Mouse (Mus musculus): Measurements from ENCODE around the gene Coro1c.

Coro1c gene

DNA sequence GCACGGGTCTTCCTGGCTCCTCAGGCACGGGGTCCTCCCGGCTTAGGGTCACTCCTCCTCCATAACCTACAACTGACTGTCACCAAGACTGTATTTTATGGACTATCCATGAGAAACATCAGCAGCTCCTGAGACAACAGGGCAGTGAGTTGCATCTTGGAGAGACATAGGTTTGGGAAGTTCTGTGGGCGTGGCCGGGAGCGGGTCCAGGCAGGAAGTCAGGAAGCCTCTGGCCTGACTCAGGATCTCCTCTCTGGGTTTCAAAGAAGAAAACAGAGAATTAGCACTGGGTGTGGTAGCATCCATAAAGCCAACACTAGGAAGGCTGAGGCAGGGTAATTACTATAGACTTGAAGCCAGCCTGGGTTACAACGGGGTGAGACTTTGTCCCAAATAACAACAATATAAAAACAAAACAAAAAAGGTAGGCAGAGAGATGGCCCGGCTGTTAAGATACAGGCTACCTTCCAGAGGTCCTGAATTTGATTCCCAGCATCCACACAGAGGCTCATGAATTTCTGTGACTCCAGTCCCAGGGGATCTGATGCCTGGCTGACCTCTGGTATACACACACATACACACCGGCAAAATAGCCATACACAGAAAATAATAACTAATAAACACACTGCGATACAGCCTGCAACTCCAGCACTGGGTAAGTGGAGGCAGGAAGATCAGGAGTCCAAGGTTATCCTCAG, 21.5 kb upstream of the Coro1c start:
- in situ Hi-C loops (cut with MseI, MboI), result loop anchor here in 1 of 2 experiments (10.0 kb wide), 1 partner anchor 75 kb away; no protein-coding TSS in a partner anchor

- in situ Hi-C loops (cut with MseI, MboI), result no loop called here
Observed at GRCm38 (mm10) chr5:113929526-113929925, 21.0 kb upstream of the Coro1c start.

- in situ Hi-C loops (cut with MseI, MboI), result no loop called here
Observed at GRCm38 (mm10) chr5:113924608-113925007, 16.1 kb upstream of the Coro1c start.

GRCm38 (mm10) chr5:113921310-113922166, 13.0 kb upstream of the Coro1c start:
- in situ Hi-C loops (cut with MseI, MboI), result no loop called here

DNA sequence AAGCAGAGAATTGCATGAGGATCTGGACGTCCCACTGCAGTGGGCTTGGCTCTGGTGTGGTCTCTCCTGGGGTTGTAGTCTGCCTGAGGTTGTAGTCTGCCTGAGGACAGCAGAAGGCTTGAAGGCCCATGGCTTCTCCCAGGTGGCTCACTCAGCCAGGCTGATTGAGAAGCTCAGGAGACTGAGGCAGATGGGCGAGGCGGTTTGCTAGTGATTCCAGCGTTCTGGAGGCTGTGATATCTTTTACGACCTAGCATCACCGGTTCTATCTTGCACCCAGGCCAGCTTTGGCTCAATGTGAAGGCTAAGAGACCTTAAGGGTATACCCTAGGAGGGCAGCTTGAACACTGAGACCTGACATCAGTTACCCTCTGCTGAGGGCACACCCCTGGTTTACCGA, 10.5 kb upstream of the Coro1c start:
- in situ Hi-C loops (cut with MseI, MboI), result no loop called here

DNA sequence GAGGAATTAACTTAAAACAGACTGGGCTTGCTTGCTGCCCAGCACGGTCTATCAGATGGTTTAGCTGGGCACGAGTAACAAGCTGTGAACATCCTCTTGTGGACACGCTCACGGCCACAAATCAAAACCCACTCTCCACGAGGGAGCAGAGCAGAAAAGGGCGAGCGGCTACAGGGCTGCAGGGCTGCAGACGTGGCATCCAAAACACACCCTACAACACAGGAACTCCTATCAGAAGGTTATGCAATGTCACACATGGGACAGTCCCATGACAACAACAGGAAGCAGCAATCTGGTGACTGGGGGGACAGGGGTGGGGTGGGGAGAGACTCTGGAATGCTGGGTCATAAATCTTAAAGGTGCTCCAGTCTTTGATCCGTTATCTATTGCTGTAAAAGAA, 10.1 kb upstream of the Coro1c start:
- in situ Hi-C loops (cut with MseI, MboI), result no loop called here

DNA sequence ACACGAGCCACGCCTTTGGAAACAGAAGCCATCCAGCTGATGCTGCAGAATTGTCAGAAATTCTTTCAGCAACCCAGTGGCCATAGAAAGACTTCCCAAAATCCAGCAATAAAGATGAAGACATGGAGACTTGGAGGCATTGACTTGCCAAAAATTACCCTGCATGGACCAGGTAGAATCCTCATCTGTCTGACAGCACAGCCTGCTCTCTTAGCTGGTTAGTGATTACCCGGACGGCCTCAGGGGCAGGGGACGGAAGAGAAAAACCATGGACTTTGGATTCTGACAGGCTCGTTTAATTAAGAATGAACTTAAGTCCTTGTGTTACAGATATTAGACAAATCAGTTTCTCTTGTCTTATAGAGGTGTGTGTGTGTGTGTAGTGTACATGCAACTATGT, 2.1 kb upstream of the Coro1c start:
- in situ Hi-C loops (cut with MseI, MboI), result no loop called here

DNA sequence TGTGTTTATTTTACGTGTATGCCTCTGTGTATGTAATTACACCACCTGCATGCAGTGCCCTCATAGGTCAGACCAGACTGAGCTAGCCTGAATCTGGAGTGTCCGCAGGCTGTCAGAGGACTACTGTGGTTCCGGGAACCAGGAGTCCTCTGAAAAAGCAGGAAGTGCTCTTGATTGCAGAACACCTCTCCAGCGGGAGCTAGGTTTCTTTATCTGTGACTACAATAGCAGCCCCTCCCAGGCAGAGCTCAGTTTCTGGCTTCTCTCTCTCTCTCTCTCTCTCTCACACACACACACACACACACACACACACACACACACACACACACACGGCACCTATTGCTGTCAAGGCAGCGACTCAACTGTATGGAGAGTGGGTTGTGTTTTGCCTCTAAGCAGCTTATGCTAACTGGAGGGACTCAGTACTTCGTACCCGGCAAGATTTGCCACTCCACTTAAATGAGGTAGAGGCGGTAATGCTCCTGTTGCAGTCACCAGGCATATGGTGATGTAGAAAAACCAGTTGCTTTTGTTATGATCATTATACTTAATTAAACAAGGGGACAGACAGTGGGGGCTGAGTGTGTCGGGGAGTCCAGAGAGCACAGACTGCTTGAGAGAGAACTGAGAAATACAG, 1.6 kb upstream of the Coro1c start:
- in situ Hi-C loops (cut with MseI, MboI), result no loop called here

DNA sequence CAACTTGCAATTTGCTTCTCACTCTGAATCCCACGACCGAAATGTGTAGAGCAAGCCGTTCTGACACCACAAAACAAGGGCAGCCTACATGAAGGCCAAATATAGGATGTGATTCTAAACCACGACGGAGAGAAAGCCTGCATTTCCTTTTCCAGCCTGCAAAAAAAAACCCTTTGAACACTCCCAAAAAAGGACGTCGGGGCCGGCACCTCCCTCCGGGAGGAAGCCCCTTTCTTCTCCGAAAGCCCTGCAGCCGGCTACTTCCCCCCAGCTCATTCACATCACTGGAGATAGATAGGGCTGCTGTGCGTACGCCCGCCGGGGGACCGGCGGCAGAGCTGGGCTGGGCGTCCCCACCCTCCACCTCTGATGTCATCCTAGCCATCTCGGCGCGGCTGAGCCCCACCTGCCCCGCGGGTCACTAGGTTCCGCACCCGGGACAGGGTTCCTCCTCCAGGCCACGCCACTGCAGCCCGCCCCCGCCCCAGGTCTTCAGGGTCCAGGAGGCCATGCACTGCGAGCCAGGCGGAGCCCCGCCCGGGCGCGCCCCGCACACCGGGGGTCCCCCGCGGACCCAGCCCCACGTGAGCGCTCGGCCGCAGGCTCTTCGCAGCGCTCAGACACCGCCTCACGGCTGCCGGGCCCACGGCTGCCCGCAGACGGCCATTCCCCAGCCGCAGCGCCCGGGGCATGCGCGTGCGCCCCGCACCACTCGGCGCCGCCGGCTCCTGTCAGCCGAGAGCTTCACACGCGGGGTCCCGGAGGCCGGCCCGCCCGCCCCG, 581 bp downstream of the Coro1c start:
- in situ Hi-C loops (cut with MseI, MboI), result no loop called here

- in situ Hi-C loops (cut with MseI, MboI), result no loop called here
Observed at GRCm38 (mm10) chr5:113906958-113907735, 1.4 kb downstream of the Coro1c start.

DNA sequence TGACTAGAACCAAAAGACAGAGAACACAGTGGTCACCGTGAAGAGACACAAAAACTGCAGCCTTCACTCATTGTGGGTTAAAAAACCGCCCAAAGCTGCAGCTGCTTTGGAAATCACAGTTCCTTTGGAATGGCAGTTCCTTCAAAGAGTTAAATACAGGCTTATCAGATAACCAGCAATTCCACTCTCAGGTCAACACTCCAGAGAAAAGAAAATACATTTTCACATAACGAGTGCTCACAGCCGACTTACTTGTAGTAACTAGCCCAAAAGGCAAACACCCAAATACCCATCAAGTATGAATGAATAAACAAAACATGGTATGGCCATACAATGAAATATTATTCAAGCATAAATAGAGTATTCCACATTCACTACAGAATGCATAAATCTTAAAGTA, 3.6 kb downstream of the Coro1c start:
- in situ Hi-C loops (cut with MseI, MboI), result no loop called here

DNA sequence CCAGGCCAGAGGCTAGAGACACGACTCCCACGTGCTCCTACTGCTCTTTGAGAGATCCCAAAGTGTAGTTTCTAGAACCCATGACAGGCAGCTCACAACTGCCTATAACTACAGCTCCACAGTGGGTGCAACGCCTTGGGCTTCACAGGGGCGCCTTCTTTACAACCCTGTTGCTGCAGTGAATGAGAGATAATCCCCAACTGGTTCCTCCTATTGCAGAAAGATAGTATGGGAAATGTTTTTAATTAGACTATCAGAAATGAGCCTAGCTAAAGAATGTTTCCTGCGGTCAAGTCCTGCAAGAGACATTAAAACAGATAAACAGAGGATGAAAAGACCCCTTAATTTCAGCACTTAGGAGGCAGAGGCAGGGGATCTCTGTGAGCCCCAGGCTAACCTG, 5.6 kb downstream of the Coro1c start:
- in situ Hi-C loops (cut with MseI, MboI), result no loop called here

DNA sequence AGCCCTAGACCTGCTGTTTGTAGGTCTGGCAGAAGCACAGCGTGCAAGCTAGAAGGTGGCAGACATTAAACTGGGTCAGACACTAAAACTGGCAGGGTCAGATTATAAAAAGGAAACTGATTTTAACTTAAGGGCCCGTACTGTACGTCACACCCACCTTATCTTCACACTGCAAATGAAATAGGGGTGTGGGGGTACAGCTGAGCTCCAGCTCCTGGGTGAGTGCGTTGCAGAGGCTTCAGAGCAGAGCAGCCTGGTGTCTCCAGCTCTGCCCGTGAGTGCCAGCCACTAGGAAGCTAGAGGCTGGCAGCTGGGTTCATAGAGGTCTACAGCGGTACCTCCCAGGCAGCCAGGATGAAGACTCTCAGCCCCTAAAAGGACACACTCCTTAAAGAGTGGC, 6.5 kb downstream of the Coro1c start:
- in situ Hi-C loops (cut with MseI, MboI), result no loop called here

DNA sequence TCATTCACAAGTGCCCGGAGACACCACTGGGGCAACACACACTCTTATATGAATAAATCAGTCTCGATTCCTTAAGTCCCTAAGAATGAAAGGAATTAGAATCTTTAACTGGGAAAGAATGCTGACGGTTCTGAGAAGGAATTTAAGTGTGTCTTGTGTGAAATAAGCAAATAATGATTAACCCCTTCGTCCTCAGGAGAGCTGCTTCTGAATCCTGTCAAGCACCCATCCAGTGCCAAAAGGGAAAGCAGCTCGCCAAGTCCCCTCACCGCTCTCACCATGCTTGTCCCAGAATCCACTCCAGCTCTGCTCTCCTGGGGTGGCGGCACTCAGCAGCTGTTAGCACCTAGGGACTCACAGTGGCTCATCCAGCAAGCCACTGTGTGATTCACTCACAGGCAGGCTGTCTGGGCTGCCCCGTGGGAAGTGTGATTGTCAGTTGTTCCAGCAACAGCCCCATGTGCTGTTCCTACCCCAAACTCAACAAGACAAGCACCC, 7.4 kb downstream of the Coro1c start:
- in situ Hi-C loops (cut with MseI, MboI), result no loop called here

GRCm38 (mm10) chr5:113899543-113899942, 9.0 kb downstream of the Coro1c start:
- in situ Hi-C loops (cut with MseI, MboI), result no loop called here

DNA sequence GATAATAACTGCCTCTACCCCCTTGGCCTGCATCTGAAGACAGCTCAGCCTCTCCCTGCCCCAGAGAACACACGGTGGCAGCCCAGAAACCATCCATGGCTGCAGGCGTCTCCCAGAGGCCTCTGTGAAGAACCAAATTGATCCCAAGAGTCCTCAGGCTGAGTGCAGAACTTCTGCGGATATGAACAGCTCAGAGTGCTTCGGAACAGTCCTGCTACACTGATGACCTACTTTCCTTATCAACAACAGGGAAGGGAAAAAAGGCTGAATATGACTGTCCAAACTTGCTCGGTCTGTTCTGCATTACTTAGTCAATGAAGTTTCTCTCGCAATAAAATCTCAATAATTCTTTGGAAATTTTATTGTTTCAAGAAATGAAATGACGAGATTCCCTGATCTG, 16.6 kb downstream of the Coro1c start:
- in situ Hi-C loops (cut with MseI, MboI), result no loop called here

GRCm38 (mm10) chr5:113890874-113891273, 17.7 kb downstream of the Coro1c start:
- in situ Hi-C loops (cut with MseI, MboI), result no loop called here

GRCm38 (mm10) chr5:113889912-113890311, 18.6 kb downstream of the Coro1c start:
- in situ Hi-C loops (cut with MseI, MboI), result no loop called here

- in situ Hi-C loops (cut with MseI, MboI), result no loop called here
Observed at GRCm38 (mm10) chr5:113889181-113889906, 19.2 kb downstream of the Coro1c start.

DNA sequence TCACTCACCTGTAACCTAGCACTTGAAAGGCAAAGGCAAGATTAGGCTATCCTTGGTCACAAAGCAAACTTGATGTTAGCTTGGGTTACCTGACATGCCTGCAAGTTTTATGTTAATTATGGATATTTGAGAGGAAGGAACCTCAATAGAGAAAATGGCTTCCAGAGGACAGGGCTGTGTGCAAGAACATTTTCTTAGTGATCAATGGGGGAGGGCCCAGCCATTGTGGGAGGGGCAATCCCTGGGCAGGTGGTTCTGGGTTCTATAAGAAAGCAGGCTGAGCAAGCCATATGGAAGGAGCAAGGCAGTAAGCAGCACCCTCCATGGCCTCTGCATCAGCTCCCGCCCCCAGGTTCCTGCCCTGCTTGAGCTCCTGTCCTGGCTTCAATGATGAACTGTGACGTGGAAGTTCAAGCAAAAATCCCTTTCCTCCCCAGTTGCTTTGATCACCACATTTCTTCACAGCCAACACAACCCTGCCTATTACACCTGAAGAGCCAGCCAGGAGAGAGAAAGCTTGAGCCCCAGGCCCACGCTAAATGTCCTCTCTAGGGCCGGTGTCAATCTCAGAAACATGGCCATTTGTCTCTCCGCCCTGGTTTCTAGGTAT, 20.3 kb downstream of the Coro1c start:
- in situ Hi-C loops (cut with MseI, MboI), result no loop called here

Data from mouse trophoblast stem cell (cell line).